Mouse (Mus musculus): Measurements from ENCODE around the gene Ccdc85c.

The Ccdc85c gene

DNA sequence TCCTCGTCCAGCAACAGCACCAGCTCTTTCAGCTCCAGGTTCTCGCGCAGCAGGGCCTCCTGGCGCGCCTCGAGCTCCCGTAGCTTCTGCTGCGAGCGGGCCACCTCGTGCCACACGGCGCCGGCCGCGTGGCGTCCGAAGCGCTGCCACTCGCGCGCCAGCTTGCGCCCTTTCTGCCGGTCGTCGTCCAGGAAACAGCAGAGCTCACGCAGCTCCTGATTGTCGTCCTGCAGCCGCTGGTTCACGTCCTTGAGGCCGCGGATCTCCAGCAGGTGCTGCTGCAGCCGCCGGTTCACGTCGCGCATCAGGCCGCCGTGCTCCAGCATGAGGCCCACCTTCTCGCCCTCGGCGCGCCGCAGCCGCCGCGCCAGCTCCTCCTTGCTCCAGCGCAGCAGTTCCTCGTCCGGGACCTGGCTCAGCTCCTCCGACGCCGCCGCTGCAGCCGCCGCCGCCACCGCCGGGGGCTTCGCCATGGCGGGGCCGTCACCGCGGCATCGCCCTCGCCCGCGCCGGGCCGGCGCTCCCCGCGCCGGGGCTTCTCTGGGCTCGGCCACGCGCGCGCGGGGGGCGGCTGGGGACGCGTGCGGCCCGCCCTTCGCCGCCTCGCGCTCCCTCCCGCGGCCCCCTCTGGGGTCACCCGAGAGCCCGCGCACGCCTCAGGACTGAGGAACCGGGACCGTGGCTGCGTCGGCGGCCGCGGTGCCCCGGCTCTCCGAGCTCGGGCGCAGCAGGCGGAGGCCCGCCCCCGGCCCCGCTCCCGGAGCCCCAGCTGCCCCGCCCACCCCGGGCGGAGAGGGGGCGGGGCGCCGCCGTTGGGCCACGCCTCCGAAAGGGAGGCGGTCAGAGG is at the start of gene Ccdc85c:
Gene Ccdc85c, minus strand, starts transcription at position 765 of the 847 bp plus-strand sequence.
- peak; percentile 46 for DNase-seq

DNA sequence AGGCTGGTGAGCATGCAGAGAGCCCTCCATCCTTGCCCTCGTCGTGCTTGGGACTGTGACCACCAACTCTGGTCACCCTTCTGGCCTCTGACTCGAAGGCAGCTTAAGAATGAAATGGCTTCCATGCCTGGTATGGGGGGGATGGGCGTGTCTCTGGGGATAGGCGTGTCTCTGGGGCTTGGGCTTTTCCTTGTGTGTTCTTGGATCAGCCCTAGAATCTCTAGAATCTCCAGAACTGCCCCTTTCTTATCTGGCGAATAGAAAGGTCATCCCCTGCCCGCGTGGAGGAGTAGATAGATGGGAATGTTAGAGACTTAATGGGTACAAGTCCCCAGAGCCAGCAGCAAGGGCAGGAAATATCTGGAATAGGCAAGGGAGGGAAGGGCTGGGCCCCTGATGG is 44.9 kb upstream of the Ccdc85c start:
- DNase-seq = no peak

DNA sequence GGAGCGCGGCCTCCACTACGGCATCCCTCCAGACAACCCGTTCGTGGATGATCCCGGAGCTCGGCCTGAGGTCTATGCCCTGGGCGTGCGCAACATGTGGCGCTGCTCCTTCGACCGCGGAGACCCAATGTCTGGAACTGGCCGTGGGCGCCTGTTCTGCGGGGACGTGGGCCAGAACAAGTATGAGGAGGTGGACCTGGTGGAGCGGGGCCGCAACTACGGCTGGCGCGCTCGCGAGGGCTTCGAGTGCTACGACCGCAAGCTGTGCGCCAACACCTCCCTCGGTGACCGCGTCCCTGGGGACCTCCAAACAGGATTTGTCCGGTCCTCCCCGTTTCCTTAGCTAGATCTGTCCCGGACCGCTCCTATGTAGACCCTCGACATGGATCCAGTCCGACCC is 43.3 kb upstream of the Ccdc85c start:
- no peak for DNase-seq

DNA sequence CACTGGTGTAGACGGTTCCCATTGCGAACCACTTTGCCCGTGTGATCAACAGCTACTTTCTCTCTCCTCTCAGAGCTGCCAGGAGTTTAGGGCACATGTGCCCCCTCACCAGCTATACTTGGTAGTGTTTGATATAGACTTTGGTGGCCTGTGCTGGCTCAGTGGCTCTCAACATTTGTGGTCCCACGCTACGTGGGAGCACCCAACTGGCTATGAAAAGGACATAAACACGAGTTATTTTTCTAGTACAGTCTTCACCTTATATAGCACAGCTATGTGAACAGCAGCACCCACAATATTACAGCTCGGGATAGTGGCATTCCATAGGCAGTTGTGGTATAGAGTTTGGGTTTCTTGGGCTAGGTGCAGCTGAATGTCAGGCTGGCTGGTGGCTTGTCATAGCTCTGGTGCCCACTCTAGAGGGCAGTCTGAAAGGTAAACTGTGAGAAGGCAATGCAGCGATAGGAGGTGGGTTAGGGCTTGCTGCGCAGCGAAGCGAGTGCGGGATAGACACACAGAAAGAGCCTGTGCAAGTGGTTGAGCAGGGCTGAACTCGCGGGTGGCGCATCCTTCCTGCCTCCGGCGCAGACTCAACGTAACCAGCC is 42.7 kb upstream of the Ccdc85c start:
- DNase-seq = no peak

DNA sequence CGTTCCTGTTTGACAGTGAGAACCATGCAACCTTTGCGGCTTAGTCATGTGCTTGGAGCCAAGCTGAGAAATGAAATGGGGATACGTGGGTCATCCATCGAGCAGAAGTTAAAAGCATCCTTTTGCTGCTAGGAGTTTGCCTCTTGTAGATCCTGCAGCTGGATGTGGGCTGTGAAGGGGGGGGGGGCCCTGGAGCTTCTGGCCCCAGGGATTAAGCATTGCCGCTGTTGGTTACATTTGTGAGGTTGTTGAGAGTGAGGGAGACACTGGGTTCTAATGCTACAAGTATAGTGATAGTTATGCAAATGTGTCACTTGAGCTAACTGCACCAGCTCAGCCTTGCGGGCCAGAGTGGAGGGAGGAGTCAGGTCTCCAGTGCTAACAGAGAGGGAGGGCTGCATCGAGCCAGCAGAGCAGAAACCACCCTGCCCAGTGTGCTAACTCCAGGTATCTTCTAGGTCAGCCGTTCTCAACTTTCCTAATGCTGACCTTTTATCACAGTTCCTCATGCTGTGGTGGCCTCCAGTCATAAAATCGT is 42.0 kb upstream of the Ccdc85c start:
- DNase-seq = no peak

DNA sequence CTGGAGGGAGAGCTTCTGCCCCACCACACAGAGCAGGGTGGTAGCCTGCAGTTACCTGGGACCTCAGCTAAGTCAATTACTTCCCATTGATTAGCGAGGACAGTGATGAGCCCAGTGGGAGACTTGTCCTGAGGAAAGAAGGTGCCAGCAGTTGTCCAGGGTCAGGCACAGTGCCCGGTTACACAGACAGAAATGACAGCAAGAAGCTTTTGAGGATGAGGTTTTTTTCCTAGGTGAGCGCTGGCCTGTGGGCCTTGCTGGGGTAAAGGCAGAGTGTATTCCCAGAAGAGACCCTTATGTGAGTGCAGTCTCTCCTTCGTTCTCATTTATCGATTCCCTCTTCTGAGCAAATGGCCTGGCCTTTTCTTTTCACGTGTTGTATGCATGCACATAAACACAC is 41.4 kb upstream of the Ccdc85c start:
- no peak for DNase-seq

DNA sequence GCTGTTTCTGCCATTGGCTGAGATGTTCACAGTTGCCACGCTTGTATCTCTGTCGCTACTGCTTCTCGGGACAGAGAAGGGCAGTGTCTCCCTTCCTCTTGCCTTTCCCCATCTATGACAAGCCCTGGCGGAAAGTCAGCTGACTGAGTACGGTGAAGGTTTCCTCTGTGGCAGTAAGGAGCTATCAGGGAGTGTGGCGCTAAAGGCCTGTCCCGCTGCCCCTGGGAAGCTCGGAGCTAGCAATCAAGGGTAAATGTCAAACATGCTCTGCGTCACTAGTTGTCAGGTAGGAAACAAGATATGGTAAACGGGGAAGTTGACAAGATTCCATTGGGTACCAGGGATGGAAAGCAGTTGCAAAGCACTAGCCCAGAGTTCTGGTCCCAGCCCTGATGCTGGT is 40.6 kb upstream of the Ccdc85c start:
- DNase-seq = no peak

DNA sequence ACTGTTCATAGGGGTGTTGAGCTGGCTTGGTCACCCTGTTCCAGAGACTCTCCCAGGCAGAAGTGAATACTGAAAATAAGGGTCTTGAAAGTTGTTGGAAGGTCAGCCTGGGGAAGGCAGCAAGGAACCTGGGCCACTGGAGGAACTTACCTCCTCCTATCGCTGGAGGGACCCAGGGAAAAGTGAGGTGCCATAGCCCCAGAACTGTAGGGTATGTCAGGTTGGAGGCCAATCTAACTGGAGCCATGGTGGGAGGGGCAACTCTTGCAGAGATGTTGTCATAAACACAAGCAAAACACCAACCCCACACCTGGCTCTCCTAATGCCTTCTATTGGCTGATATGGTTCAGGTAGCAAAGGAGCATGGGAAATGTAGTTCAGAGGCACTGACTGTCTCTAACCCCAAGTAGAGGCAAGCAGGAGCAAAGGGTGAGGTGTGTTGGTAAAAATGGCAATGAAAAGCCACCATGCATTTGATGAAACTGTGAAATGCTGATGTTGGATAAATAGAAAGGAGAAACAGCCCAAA is 38.1 kb upstream of the Ccdc85c start:
- no peak for DNase-seq

DNA sequence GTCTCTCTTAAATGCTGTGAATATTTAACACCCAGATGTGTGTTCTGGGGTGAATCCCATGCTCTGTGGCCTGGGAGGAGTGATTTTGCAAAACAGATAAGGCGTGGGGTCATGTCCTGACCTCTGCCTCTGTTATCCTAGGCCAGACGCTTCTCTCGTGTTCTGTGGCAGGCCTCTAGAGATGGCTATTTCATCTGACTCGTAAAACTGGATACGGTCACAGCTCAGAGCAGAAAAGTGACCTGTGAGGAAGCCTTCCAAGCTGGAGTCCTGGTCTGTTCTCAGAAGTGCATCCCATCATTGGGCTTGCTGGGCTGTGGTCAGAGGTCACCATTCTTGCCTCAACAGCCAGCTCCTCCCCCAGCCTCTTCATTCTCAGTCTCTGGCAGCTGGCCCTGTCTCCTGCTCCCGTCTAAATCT is 37.2 kb upstream of the Ccdc85c start:
- DNase-seq = no peak

DNA sequence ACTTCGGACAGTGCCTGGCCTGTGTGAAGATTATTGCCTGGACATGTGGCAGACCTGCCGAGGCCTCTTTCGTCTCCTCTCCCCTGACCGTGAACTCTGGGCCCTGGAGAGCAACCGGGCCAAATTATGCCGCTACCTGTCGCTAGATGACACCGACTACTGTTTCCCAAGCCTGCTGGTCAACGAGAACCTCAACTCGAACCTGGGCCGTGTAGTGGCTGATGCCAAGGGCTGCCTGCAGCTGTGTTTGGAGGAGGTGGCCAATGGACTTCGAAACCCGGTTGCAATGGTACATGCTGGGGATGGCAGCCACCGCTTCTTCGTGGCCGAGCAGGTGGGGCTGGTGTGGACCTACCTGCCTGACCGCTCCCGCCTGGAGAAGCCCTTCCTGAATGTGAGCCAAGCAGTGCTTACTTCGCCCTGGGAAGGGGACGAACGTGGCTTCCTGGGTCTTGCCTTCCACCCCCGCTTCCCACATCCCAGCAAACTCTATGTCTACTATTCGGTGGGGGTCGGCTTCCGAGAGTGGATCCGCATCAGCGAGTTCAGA is 36.6 kb upstream of the Ccdc85c start:
- DNase-seq = no peak

DNA sequence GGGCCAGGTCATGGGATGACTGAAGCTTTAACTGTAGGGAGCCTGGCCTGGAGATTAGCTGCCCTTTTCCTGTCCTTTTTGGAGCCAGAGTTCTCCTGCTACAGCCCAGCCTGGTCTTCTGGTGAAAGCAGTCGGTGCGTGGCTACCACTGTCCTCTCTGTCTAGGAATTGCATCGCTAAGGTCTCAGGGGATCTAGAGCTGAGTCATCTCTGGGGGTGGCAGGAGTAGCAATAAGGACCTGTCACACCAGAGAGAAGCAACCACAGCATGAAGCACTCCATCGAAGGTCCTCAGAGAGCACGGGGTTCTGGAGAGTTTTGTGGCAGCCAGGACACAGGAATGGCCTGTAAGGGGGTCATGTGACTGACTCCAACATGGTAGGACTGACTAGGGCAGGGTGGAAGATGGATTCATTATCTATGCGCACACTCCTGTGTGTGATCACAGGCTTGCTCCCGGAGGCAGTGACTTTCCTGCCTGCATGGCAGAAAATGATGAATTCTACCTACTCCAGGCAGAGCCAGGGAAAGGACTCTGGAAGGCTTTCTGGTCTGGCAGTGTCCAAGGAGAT is 35.3 kb upstream of the Ccdc85c start:
- DNase-seq = no peak

DNA sequence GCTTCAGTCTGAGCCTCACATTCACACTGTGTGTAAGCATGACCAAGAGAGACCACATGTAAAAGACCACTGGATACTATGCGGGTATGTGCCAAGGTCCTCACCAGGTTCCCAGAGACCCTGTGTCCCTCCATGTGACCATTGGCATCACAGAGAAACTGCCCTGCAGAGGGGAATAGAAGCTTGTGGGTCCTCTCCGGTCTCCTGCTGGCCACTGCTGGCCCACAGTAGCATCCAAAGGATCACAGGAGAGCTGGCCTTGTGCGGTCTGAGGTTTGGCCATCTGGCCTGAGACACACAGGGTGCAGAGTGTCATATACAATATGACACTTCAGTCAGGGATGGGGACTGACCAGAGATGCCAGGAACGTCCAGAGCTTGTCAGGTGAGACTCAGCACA is 34.8 kb upstream of the Ccdc85c start:
- no peak for DNase-seq

DNA sequence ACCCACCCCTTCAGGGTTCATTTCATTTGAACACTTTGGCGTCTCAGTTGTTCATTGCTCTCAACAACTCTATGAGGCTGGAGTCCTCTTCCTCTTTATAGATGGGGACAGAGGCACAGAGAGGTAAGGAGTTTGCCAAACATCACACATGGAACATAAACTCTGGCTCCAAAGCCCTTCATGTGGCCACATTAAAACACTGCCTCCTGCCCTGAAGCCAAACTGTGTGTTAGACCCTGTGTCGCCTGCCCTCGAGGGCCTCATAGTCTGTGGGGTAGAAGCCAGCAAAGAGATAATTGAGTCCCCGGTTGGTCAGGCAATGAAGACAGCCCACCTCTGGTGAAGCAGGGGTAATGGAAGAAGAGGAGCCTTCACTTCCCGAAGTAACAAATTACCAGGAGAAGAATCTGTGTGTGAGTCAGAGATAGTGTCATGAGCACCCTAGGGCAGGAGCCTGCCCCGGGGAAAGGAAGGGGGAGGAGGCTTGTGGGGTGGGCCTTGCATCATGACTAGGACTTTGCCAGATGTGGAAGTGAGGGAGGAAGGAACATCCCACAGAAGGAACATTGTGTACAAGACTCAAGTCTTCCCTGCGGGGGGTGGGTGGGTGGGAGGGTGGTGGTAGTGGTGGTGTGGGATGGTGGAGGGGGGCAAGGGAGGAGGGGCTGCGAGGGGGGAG is 34.0 kb upstream of the Ccdc85c start:
- no peak for DNase-seq

DNA sequence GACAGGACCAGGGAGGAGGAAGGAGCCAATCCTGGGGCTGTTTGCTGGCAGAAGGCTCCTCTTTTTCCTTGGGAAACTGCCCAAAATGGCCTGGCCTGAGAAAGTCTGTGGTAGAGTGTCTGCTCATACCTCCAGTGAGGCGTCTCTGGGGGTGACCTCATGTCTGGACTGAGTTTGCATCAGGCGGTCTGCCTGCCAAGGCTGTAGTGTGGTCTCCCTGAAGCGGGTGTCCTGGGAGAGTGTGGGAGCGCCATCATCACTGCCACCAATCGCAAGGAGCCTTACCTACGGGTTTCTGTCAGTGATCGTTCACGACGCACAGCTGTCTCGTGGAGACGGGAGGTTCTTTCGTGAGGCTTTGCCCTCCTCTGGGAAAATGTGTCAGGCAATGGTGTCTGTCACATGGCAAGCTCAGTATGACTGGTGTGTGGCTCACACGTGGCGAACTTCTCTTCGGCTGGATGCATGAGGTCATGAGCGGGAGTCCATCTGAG is 33.2 kb upstream of the Ccdc85c start:
- no peak for DNase-seq

DNA sequence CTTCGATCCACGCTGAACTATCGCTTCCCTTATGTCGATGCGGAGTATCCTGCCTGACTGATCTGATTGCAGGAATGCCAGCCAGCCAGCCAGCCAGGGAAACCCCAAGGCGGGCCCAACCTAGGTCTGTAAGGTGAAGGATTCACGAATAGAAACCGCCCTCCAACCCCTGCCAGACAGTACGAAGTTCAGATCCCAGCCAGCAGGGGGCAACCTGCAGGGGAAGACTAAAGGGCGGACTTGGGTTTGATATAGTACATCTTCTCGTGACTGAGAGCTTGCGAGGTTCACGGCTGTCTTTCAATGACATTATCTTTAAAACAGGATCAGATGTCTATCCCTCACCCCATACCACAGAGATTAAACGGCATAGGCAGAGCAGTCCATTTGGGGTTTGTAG is 32.3 kb upstream of the Ccdc85c start:
- DNase-seq = peak; percentile 51

DNA sequence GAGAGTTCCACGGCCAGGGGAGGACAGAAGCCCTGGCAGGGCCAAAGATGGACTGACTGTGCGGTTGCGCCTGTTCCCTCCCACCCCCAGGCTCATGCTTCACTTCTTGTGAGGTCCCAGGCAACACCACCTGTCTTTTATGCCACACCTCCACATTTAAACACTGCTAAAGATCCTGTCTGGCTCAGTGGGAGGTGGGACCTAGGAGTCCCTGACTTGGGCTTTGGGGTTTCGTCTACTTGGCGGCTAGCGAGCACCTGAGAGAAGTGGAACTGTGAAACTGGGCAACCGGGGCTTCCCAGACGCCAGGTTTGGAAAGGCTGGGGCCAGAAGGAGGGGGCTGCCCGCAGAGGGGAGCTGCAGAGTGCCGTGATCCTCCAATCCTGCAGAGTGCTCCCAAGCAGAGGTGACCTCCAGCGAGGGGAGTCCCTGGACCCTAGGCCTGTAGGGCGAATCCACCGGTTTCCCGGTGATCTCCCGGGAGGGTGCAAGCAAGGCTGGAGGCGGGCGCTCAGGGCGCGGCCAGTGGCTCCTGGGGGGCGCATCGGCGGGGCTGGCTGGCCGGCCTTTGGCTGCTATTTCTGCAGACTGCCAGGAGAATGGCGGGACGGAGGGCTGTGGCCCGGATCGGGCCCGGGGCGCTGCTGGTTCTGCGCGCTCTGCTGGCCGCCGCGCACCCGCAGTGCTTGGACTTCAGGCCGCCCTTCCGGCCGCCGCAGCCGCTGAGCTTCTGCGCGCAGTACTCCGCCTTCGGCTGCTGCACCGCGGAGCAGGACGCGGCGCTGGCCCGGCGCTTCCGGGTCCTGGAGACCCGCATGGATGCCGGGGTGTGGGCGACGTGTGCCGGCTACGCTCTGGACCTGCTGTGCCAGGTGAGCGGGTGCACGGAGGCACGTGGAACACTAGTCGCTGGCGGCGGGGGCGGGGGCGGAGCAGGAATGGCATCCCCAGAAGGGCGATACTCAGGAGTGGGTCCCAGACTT is 30.9 kb upstream of the Ccdc85c start, which contains the start of gene Hhipl1:
Gene Hhipl1, plus strand, starts transcription at position 459 of the 983 bp plus-strand sequence.
- DNase-seq = no peak

DNA sequence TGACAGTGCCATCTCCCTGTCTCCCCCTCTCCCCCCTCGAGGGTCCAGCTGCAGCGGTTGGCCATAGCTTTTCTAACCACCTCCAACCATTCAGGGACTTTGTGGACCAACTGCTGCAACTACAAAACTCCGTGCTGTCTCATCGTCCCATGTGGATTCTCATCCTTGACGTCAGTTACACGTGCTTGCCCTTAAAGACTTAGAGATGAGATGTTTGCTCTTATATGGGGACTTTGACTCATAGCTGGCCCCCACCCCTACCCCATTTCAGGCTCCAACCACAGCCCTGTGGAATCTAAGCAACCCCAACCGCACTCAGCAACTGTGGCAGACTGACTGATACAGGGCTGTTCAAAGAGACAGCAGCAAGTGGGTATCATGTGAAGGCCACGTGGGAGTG is 29.9 kb upstream of the Ccdc85c start:
- no peak for DNase-seq

DNA sequence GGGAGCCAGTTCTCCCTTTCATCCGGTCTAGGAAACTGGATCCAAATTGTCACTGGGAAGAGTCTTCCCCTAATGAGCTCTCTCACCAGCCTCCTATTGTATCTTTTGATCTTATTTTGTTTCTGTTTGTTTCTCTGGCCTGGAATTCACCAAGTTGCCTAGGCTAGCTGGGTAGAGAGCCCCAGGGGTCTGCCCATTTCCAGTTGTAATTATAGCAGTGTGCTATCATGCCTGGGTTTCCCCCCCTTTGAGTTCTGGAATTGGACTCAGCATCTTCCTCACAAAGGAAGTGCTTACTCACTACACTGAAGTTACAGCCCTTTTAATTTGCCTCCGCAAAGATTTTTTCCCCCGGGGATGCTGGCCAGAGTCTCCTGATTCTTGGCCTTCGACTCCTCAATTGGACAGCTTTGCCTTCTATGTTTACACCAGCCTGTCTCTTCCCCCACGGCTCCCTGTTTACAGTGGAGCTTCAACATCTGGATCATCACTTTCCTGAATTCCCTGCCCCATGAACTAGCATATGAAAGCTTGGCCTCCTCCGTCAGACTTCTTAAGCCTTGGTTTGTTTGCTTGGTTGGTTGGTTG is 28.6 kb upstream of the Ccdc85c start:
- no peak for DNase-seq

DNA sequence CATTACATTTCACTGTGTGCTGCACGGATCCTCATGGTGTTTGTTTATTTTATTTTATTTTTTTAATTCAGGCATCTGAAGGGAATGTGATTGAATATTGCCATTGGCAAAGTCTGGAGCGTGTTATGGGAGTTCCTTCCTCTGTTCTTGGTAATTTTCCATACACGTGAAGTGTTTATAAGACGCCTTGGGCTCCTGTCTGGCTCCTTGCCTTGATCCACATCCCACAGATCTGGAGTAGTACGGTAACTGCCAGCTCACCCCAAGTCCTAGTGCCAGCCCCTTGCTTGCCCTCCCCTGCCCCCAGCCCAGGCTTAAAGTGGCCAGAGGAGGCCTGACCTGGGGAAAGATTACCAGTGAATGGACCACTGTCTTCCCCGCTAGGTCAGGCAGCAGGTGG is 25.8 kb upstream of the Ccdc85c start:
- no peak for DNase-seq

DNA sequence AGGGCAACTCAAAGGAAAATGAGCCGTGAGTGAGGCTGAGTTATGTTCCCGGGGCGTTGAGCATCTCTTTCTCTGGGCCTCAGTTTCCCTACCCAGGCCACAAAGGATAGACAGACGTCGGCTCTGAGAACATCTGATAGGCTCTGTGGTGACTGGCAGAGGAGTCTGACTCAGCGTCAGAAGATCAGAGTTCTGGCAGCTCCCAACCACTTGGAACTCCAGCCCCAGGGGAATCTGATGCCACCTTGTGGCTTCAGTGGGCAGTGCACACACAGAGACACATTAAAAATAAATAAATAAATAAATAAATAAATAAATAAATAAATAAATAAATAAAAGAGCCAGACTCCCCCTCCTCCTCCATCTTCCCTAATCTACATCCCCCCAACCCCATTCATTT is 21.8 kb upstream of the Ccdc85c start:
- no peak for DNase-seq

DNA sequence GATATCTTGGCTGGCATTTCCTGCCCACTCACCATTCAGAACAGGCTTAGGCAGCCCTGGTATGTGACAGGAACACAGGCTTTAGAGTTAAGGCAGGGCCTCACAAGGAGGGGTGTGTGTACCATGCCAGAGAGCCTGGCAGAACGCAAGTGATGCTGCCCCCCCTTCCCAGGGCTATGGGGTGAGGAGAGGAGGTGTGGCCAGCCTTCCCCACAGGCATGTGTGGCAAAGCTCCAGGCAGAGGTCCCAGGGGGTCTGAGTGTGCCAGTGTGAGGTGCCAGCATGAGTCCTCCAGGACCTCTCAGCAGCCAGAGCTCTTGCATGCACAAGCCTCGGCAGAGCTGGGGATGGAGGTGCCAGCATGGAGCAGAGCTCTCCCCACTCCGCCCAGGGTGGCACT is 19.4 kb upstream of the Ccdc85c start:
- DNase-seq = no peak
